ENCODE assay signal across 28 mouse cellular contexts in genomic region chr6:120943551-120943950, GRCm38 (mm10). TPM values are rescaled to one million over a fixed set of nuclear protein-coding genes. Genes with fewer than 3 reads are reported as not detected.
DNase-seq lines count a peak whose midpoint lies in the region; ATAC-seq and TF ChIP-seq lines count a peak whose summit lies in the region.
"Had no signal": no experiment of that assay in that cellular context is flagged by ENCODE, and none has a peak within 500 bp of the region (broad histone marks: within the 10 kb centered on the region; RNA-seq: fewer than 3 reads in every experiment).

No protein-coding gene starts in this region.

- H3K4me3 ChIP-seq in liver, embryonic 11.5 days (ENCODE audit: low read depth, low read length): no peak overlapping the region
- no peak overlapping the region for H3K4me3 ChIP-seq in liver, postnatal 0 days (ENCODE audit: low read depth, low read length)
- no peak overlapping the region for H3K4me3 ChIP-seq in liver, embryonic 13.5 days (replicated peaks)
- H3K4me3 ChIP-seq: embryonic facial prominence, embryonic 10.5 days; embryonic facial prominence, embryonic 13.5 days; erythroblast, embryonic 14.5 days; forebrain, embryonic 12.5 days; forebrain, embryonic 15.5 days; heart, adult 2 months; heart, embryonic 10.5 days; heart, embryonic 13.5 days had no signal

- 53% methylated on average over 10 of the region's 10 CpGs for WGBS in liver, embryonic 11.5 days
- 65% methylated on average over 10 of the region's 10 CpGs for WGBS in liver, postnatal 0 days (ENCODE audit: insufficient replicate concordance)
- 43% methylated on average over 10 of the region's 10 CpGs for WGBS in liver, embryonic 13.5 days (ENCODE audit: insufficient replicate concordance)

- no peak overlapping the region for H3K4me2 ChIP-seq in liver, embryonic 11.5 days
- no peak overlapping the region for H3K4me2 ChIP-seq in liver, postnatal 0 days (ENCODE audit: low read depth, low read length)
- H3K4me2 ChIP-seq in liver, embryonic 13.5 days: no peak overlapping the region
- H3K4me2 ChIP-seq: embryonic facial prominence, embryonic 13.5 days; forebrain, embryonic 12.5 days; forebrain, embryonic 15.5 days; heart, embryonic 13.5 days; hindbrain, embryonic 14.5 days had no signal

- H3K9ac ChIP-seq in liver, embryonic 11.5 days (ENCODE audit: low read depth, low read length): no peak overlapping the region
- H3K9ac ChIP-seq in liver, postnatal 0 days (replicated peaks): no peak overlapping the region
- H3K9ac ChIP-seq in liver, embryonic 13.5 days: no peak overlapping the region
- H3K9ac ChIP-seq: embryonic facial prominence, embryonic 13.5 days; forebrain, embryonic 12.5 days; forebrain, embryonic 15.5 days; heart, embryonic 13.5 days; hindbrain, embryonic 14.5 days had no signal

- TF ChIP-seq EP300 in liver, postnatal 0 days (IDR thresholded peaks at IDR 0.05; ENCODE audit: low read depth): no peak

- 0 out of 2 replicates have a peak, but pooled peaks cover 2% of the 10 kb centered on the region for H3K36me3 ChIP-seq in liver, embryonic 11.5 days (ENCODE audit: control insufficient read depth, insufficient read depth, low read length)
- peaks cover 6% of the 10 kb centered on the region; the same call in 1 of the 2 replicates for H3K36me3 ChIP-seq in liver, postnatal 0 days (replicated peaks; ENCODE audit: insufficient read depth, low read length)
- H3K36me3 ChIP-seq in liver, embryonic 13.5 days: peaks cover 36% of the 10 kb centered on the region

- H3K27me3 ChIP-seq in liver, embryonic 11.5 days (replicated peaks; ENCODE audit: control insufficient read depth, insufficient read depth, low read length): no peaks in the 10 kb centered on the region
- no peaks in the 10 kb centered on the region for H3K27me3 ChIP-seq in liver, postnatal 0 days (ENCODE audit: insufficient read depth, low read length)
- H3K27me3 ChIP-seq in liver, embryonic 13.5 days: no peaks in the 10 kb centered on the region
- H3K27me3 ChIP-seq: embryonic facial prominence, embryonic 13.5 days; forebrain, embryonic 12.5 days; forebrain, embryonic 15.5 days; heart, embryonic 13.5 days had no signal

- no peak for DNase-seq in liver, embryonic 11.5 days (ENCODE audit: low spot score)
- no peak for DNase-seq in liver, postnatal 0 days
- DNase-seq in liver, embryonic 13.5 days: no peak
- no peak for DNase-seq in cerebellum, adult 11 months
- no peak for DNase-seq in layer of hippocampus, adult 18-20 months (ENCODE audit: low spot score in 2 of 2)
- DNase-seq: adrenal gland, adult 2 months; adrenal gland, postnatal 14 days; B cell, adult 2 months; cerebellum, adult 11-12 months; cerebellum, adult 8-10 months; cerebellum, postnatal 10 days; cerebellum, postnatal 36 days; embryo, embryonic 11 days; gastrocnemius, postnatal 10 days; gastrocnemius, postnatal 36 days; heart, adult 2 months; heart, postnatal 14 days; heart, postnatal 4 days had no signal

- no peak for TF ChIP-seq CTCF in liver, postnatal 0 days (IDR thresholded peaks at IDR 0.05; ENCODE audit: low read depth)

- peak; percentile 71 for ATAC-seq in liver, embryonic 11.5 days (replicated peaks; ENCODE audit: low FRiP score)
- no peak for ATAC-seq in liver, postnatal 0 days
- peak; percentile 51 for ATAC-seq in liver, embryonic 13.5 days (ENCODE audit: low read depth)
- ATAC-seq in megakaryocyte progenitor cell, adult 5-6 weeks (replicated peaks; ENCODE audit: poor library complexity): peak; percentile 30; the same call in 1 of the 2 replicates
- ATAC-seq: hindbrain, postnatal 0 days had no signal

- peaks cover 8% of the 10 kb centered on the region; the same call in 1 of the 2 replicates for H3K4me1 ChIP-seq in liver, embryonic 11.5 days (replicated peaks; ENCODE audit: control insufficient read depth, insufficient read depth, low read length)
- peaks cover 2% of the 10 kb centered on the region; the same call in 1 of the 2 replicates for H3K4me1 ChIP-seq in liver, postnatal 0 days (ENCODE audit: insufficient read depth)
- peaks cover 14% of the 10 kb centered on the region for H3K4me1 ChIP-seq in liver, embryonic 13.5 days (replicated peaks)
- H3K4me1 ChIP-seq: embryonic facial prominence, embryonic 13.5 days; forebrain, embryonic 12.5 days; forebrain, embryonic 15.5 days; heart, embryonic 13.5 days had no signal

- H3K27ac ChIP-seq in liver, embryonic 11.5 days (ENCODE audit: low read depth, low read length): no peak overlapping the region
- no peak overlapping the region for H3K27ac ChIP-seq in liver, postnatal 0 days (ENCODE audit: low read depth)
- peak overlapping the region; percentile 3; the same call in 1 of the 2 replicates for H3K27ac ChIP-seq in liver, embryonic 13.5 days
- H3K27ac ChIP-seq: embryonic facial prominence, embryonic 10.5 days; embryonic facial prominence, embryonic 13.5 days; forebrain, embryonic 12.5 days; forebrain, embryonic 15.5 days; heart, adult 2 months; heart, embryonic 10.5 days; heart, embryonic 13.5 days; hindbrain, embryonic 14.5 days; hindbrain, postnatal 0 days had no signal

- H3K9me3 ChIP-seq in liver, embryonic 11.5 days (ENCODE audit: control insufficient read depth, low read length): no peaks in the 10 kb centered on the region
- no peaks in the 10 kb centered on the region for H3K9me3 ChIP-seq in liver, postnatal 0 days (ENCODE audit: low read length)
- no peaks in the 10 kb centered on the region for H3K9me3 ChIP-seq in liver, embryonic 13.5 days (replicated peaks)
- H3K9me3 ChIP-seq: embryonic facial prominence, embryonic 10.5 days; embryonic facial prominence, embryonic 13.5 days; forebrain, embryonic 12.5 days; forebrain, embryonic 15.5 days; heart, embryonic 10.5 days; heart, embryonic 13.5 days had no signal

RNA-seq across cellular contexts. Expression of gene Bid, which starts 26.9 kb away (rescaled TPM):
- polyA plus RNA-seq in liver, embryonic 11.5 days (2014; fragmentation: Nextera tagmentation; extraction: Ambion mirVana): 48.2 and 51.5 TPM in 2 replicates
- 24.6 and 24.7 TPM in 2 replicates for polyA plus RNA-seq in liver, postnatal 0 days (2015; fragmentation: Nextera tagmentation; extraction: Ambion mirVana)
- polyA plus RNA-seq in liver, embryonic 13.5 days (2015; fragmentation: Nextera tagmentation; extraction: Ambion mirVana): 27.9 and 28.4 TPM in 2 replicates
- total RNA-seq in megakaryocyte progenitor cell, adult 5-6 weeks (2015): 89.7 and 91.0 TPM in 2 replicates
- total RNA-seq in megakaryocyte progenitor cell, adult 5-6 weeks (2017): 51.7 and 55.4 TPM in 2 replicates
- 10 to 100 TPM; 12.9 to 13.8 TPM for total RNA-seq in layer of hippocampus, adult 18-20 months (2021)
